Mouse (Mus musculus) liver, adult 2 months (tissue): ENCODE results near the gene Schip1.

Source experiments
- CTCF ChIP-seq: fragments of 200-500 bp; IDR thresholded peaks from 2 replicates; pipeline ENCODE4 v1.5.1; 2011; ENCODE audit warnings: low read depth, low read length, control low read depth
- POLR2A ChIP-seq: fragments of 200-500 bp; IDR thresholded peaks from 2 replicates; pipeline ENCODE4 v1.6.1; 2011; ENCODE audit warnings: low read length, control low read depth; ENCODE audit not compliant: insufficient read depth; ENCODE audit errors: extremely low read depth

DNA sequence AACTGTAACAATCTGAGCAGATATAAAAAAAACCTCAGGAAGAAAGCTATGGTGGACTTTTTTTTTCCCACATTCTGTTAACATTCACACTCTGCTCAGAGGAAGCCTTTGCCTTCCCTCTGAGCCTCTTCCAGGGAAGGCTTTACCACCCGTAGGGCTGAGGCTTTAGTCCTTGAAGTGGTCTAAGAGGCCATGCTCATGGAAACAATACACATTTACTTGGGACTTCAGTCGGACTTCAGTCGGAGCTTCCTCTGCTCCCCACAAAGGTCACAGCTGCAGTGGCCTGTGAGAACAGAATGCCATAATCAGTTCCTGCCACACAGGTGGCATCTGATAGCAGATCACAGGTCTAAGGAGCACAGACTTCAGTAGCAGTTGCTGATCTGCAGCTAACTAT, 471.5 kb downstream of the Schip1 start:
- TF ChIP-seq CTCF, result no peak
- no peak for TF ChIP-seq POLR2A
